Mouse (Mus musculus): ENCODE measurements around the gene Cnih1. TPM values are rescaled to one million over a fixed set of nuclear protein-coding genes. Genes with fewer than 3 reads are reported as not detected.
"Not testable (repeated sequence)": the region's sequence is repeated elsewhere in the genome, so short reads cannot be mapped to it uniquely, and the experiment has no call there.

Gene Cnih1
- polyA plus RNA-seq, 1 experiment = 121 TPM

GRCm38 (mm10) chr14:46742674-46743073 is 45.5 kb downstream of the Cnih1 start:
- DNase-seq = no peak
- Histone ChIP-seq H3K4me1 (ENCODE audit: control insufficient read depth, insufficient read depth, low read length) (no peaks in the 10 kb centered on the region), H3K27ac (ENCODE audit: insufficient read depth, low read length) (no peak overlapping the region), H3K27me3 (ENCODE audit: control insufficient read depth, insufficient read depth, low read length) (no peaks in the 10 kb centered on the region), H3K4me3 (replicated peaks; ENCODE audit: insufficient read depth, low read depth, low read length) (no peak overlapping the region)
- TF ChIP-seq POLR2A (IDR thresholded peaks at IDR 0.05; ENCODE audit: borderline replicate concordance, insufficient read depth, low read length) (no peak), CTCF (IDR thresholded peaks at IDR 0.05; ENCODE audit: borderline replicate concordance, insufficient read depth, low read depth, low read length) (no peak)
- 97% methylated on average over 2 of the region's 2 CpGs for WGBS

- not testable (repeated sequence) for H3K27ac ChIP-seq (ENCODE audit: insufficient read depth, low read length); DNase-seq; H3K4me3 ChIP-seq (replicated peaks; ENCODE audit: insufficient read depth, low read depth, low read length); H3K27me3 ChIP-seq (ENCODE audit: control insufficient read depth, insufficient read depth, low read length); H3K4me1 ChIP-seq (ENCODE audit: control insufficient read depth, insufficient read depth, low read length)
Observed at GRCm38 (mm10) chr14:46737346-46737745, 50.9 kb downstream of the Cnih1 start.

GRCm38 (mm10) chr14:46736366-46736765 is 51.8 kb downstream of the Cnih1 start:
- TF ChIP-seq POLR2A (IDR thresholded peaks at IDR 0.05; ENCODE audit: borderline replicate concordance, insufficient read depth, low read length) (no peak), CTCF (IDR thresholded peaks at IDR 0.05; ENCODE audit: borderline replicate concordance, insufficient read depth, low read depth, low read length) (no peak)
- no peak overlapping the region for H3K27ac ChIP-seq (ENCODE audit: insufficient read depth, low read length)
- 88% methylated on average over 4 of the region's 4 CpGs for WGBS
- no peaks in the 10 kb centered on the region for H3K27me3 ChIP-seq (ENCODE audit: control insufficient read depth, insufficient read depth, low read length)
- no peak overlapping the region for H3K4me3 ChIP-seq (replicated peaks; ENCODE audit: insufficient read depth, low read depth, low read length)
- DNase-seq = no peak
- no peaks in the 10 kb centered on the region for H3K4me1 ChIP-seq (ENCODE audit: control insufficient read depth, insufficient read depth, low read length)

GRCm38 (mm10) chr14:46734761-46735455 is 53.3 kb downstream of the Cnih1 start:
- TF ChIP-seq POLR2A (IDR thresholded peaks at IDR 0.05; ENCODE audit: borderline replicate concordance, insufficient read depth, low read length) (no peak), CTCF (IDR thresholded peaks at IDR 0.05; ENCODE audit: borderline replicate concordance, insufficient read depth, low read depth, low read length) (no peak)
- no peaks in the 10 kb centered on the region for H3K4me1 ChIP-seq (ENCODE audit: control insufficient read depth, insufficient read depth, low read length)
- WGBS = 36% methylated on average over 14 of the region's 14 CpGs
- H3K27ac ChIP-seq (ENCODE audit: insufficient read depth, low read length) = no peak overlapping the region
- no peak for DNase-seq
- H3K4me3 ChIP-seq (replicated peaks; ENCODE audit: insufficient read depth, low read depth, low read length) = no peak overlapping the region
- H3K27me3 ChIP-seq (ENCODE audit: control insufficient read depth, insufficient read depth, low read length) = no peaks in the 10 kb centered on the region

- TF ChIP-seq CTCF (IDR thresholded peaks at IDR 0.05; ENCODE audit: borderline replicate concordance, insufficient read depth, low read depth, low read length) = no peak
- H3K27ac ChIP-seq (ENCODE audit: insufficient read depth, low read length) = no peak overlapping the region
- no peaks in the 10 kb centered on the region for H3K27me3 ChIP-seq (ENCODE audit: control insufficient read depth, insufficient read depth, low read length)
- no peak overlapping the region for H3K4me3 ChIP-seq (replicated peaks; ENCODE audit: insufficient read depth, low read depth, low read length)
- H3K4me1 ChIP-seq (ENCODE audit: control insufficient read depth, insufficient read depth, low read length) = no peaks in the 10 kb centered on the region
- DNase-seq = no peak
- WGBS = 16% methylated on average over 5 of the region's 5 CpGs
Observed at GRCm38 (mm10) chr14:46734262-46734661, 53.9 kb downstream of the Cnih1 start.

GRCm38 (mm10) chr14:46725743-46726142 is 62.5 kb downstream of the Cnih1 start:
- no peak for TF ChIP-seq POLR2A (IDR thresholded peaks at IDR 0.05; ENCODE audit: borderline replicate concordance, insufficient read depth, low read length)
- peak; percentile 23; the same call in 1 of the 2 replicates for TF ChIP-seq CTCF (IDR thresholded peaks at IDR 0.05; ENCODE audit: borderline replicate concordance, insufficient read depth, low read depth, low read length)
- DNase-seq = no peak
- WGBS = 50% methylated on average over 3 of the region's 3 CpGs
- Histone ChIP-seq H3K27ac (ENCODE audit: insufficient read depth, low read length) (no peak overlapping the region), H3K4me3 (replicated peaks; ENCODE audit: insufficient read depth, low read depth, low read length) (no peak overlapping the region), H3K27me3 (ENCODE audit: control insufficient read depth, insufficient read depth, low read length) (no peaks in the 10 kb centered on the region), H3K4me1 (ENCODE audit: control insufficient read depth, insufficient read depth, low read length) (no peaks in the 10 kb centered on the region)

Other genes with a start within 250 kb of the Cnih1 start
- 0.36 and 0.78 TPM in 2 replicates for gene Cdkn3, start 27.9 kb downstream of the Cnih1 start, polyA plus RNA-seq (2012; rRNA removed)
- 66.4 and 67.7 TPM in 2 replicates for gene Gmfb, start 33.8 kb upstream of the Cnih1 start, polyA plus RNA-seq (2012; rRNA removed)
- gene Cgrrf1, start 43.7 kb upstream of the Cnih1 start, polyA plus RNA-seq (2012; rRNA removed) = 63.4 and 63.6 TPM in 2 replicates
- gene Samd4, start 94.4 kb upstream of the Cnih1 start, polyA plus RNA-seq (2012; rRNA removed) = 23.8 and 24.0 TPM in 2 replicates

Data from cerebellum, adult 2 months (tissue).